Mouse (Mus musculus) mouse trophoblast stem cell (cell line): ENCODE data around the gene Sqstm1.

Source experiments
- in situ Hi-C, 2 experiments: fragments of 300-500 bp; cut with MseI, MboI; formaldehyde crosslinking; loops; 2 replicates in 1 of 2; 3 replicates in 1 of 2; pipeline ENCODE4 v1.15.1; 2025

Gene Sqstm1

GRCm38 (mm10) chr11:50211322-50212059 is 864 bp upstream of the Sqstm1 start:
- in situ Hi-C loops = no loop called here

GRCm38 (mm10) chr11:50210101-50210504 is 524 bp downstream of the Sqstm1 start:
- in situ Hi-C loops = no loop called here

GRCm38 (mm10) chr11:50208039-50208438 is 2.6 kb downstream of the Sqstm1 start:
- in situ Hi-C loops = no loop called here

- in situ Hi-C loops = no loop called here
Measured at GRCm38 (mm10) chr11:50207344-50207743, 3.3 kb downstream of the Sqstm1 start.

GRCm38 (mm10) chr11:50206037-50206436 is 4.6 kb downstream of the Sqstm1 start:
- in situ Hi-C loops = no loop called here

GRCm38 (mm10) chr11:50205434-50205833 is 5.2 kb downstream of the Sqstm1 start:
- in situ Hi-C loops = no loop called here

GRCm38 (mm10) chr11:50203302-50203827 is 7.3 kb downstream of the Sqstm1 start:
- in situ Hi-C loops = no loop called here

GRCm38 (mm10) chr11:50201590-50201989 is 9.0 kb downstream of the Sqstm1 start:
- in situ Hi-C loops = no loop called here

GRCm38 (mm10) chr11:50200613-50201012 is 10.0 kb downstream of the Sqstm1 start:
- in situ Hi-C loops = no loop called here

- in situ Hi-C loops = no loop called here
Measured at GRCm38 (mm10) chr11:50198916-50199315, 11.7 kb downstream of the Sqstm1 start.

- in situ Hi-C loops = no loop called here
Measured at GRCm38 (mm10) chr11:50198219-50198846, 12.3 kb downstream of the Sqstm1 start.

GRCm38 (mm10) chr11:50197500-50197899 is 13.1 kb downstream of the Sqstm1 start:
- in situ Hi-C loops = no loop called here

- in situ Hi-C loops = no loop called here
Measured at GRCm38 (mm10) chr11:50194793-50195192, 15.8 kb downstream of the Sqstm1 start.

GRCm38 (mm10) chr11:50194070-50194469 is 16.6 kb downstream of the Sqstm1 start:
- in situ Hi-C loops = no loop called here

GRCm38 (mm10) chr11:50192278-50192677 is 18.3 kb downstream of the Sqstm1 start:
- in situ Hi-C loops = no loop called here

GRCm38 (mm10) chr11:50190362-50190761 is 20.3 kb downstream of the Sqstm1 start:
- in situ Hi-C loops = no loop called here

GRCm38 (mm10) chr11:50188682-50189081 is 21.9 kb downstream of the Sqstm1 start:
- in situ Hi-C loops = no loop called here

GRCm38 (mm10) chr11:50184788-50185187 is 25.8 kb downstream of the Sqstm1 start:
- in situ Hi-C loops = no loop called here

- in situ Hi-C loops = no loop called here
Measured at GRCm38 (mm10) chr11:50182702-50183101, 27.9 kb downstream of the Sqstm1 start.

GRCm38 (mm10) chr11:50180478-50181231 is 30.0 kb downstream of the Sqstm1 start:
- in situ Hi-C loops = no loop called here

- in situ Hi-C loops = no loop called here
Measured at GRCm38 (mm10) chr11:50178532-50179488, 31.8 kb downstream of the Sqstm1 start.
